Mouse (Mus musculus) midbrain, embryonic 14.5 days (tissue): ENCODE measurements around the gene Hrh2. TPM values are rescaled to one million over a fixed set of nuclear protein-coding genes. Genes with fewer than 3 reads are reported as not detected.

ENCODE experiments used
- ATAC-seq: fragments of 200-750 bp; cut with Nextera tagmentation; 2 replicates; pipeline ENCODE4 v1.8.0; 2017; ENCODE audit warnings: moderate number of reproducible peaks, moderate library complexity; ENCODE audit not compliant: low FRiP score, low TSS enrichment
- DNase-seq: peaks from one replicate; pipeline ENCODE4 v3.0.0-alpha.2; 2015
- H3K27ac ChIP-seq: fragments of 300-500 bp; sonication (generic); replicated peaks from 2 replicates; pipeline ENCODE4 v1.5.1; 2014; ENCODE audit warnings: mild to moderate bottlenecking, low read depth, low read length, moderate library complexity
- H3K27me3 ChIP-seq: fragments of 300-500 bp; sonication (generic); 2 replicates; pipeline ENCODE4 v1.6.1; 2014; ENCODE audit warnings: low read length, control low read depth, mixed read lengths; ENCODE audit not compliant: control insufficient read depth, insufficient read depth
- H3K36me3 ChIP-seq: fragments of 300-500 bp; sonication (generic); 2 replicates; pipeline ENCODE4 v1.6.1; 2014; ENCODE audit warnings: low read length, control low read depth; ENCODE audit not compliant: control insufficient read depth, insufficient read depth
- H3K4me1 ChIP-seq: fragments of 300-500 bp; sonication (generic); 2 replicates; pipeline ENCODE4 v1.6.1; 2014; ENCODE audit warnings: mild to moderate bottlenecking, antibody characterized with exemption, low read length, control low read depth; ENCODE audit not compliant: control insufficient read depth, insufficient read depth
- H3K4me2 ChIP-seq: fragments of 300-500 bp; sonication (generic); 2 replicates; pipeline ENCODE4 v1.6.1; 2014; ENCODE audit warnings: mild to moderate bottlenecking, low read length, moderate library complexity
- H3K4me3 ChIP-seq: fragments of 300-500 bp; sonication (generic); replicated peaks from 2 replicates; pipeline ENCODE4 v1.5.1; 2014; ENCODE audit warnings: low read depth, low read length
- H3K9ac ChIP-seq: fragments of 300-500 bp; sonication (generic); replicated peaks from 2 replicates; pipeline ENCODE4 v1.6.1; 2014; ENCODE audit warnings: mild to moderate bottlenecking, low read length, moderate library complexity
- H3K9me3 ChIP-seq: fragments of 300-500 bp; sonication (generic); 2 replicates; pipeline ENCODE4 v1.6.1; 2016; ENCODE audit warnings: low read length, control low read depth, mixed read lengths; ENCODE audit not compliant: control insufficient read depth
- WGBS: fragments of 180-500 bp; shearing (Covaris S2); extraction: QIAGEN DNeasy Blood & Tissue Kit; methylation state at CpG from one replicate; pipeline ENCODE4 v1.1.7; 2014; 5-methylcytosine and 5-hydroxymethylcytosine counted together
- polyA plus RNA-seq: library from polyadenylated mRNA; unstranded; fragments of >200 nt; fragmentation: Nextera tagmentation; extraction: Ambion mirVana; gene quantifications from 2 replicates; pipeline ENCODE4 v1.2.1, GENCODE M21; 2014

Gene Hrh2
- polyA plus RNA-seq, 1 experiment from 2014 or later: 0.63 TPM

DNA sequence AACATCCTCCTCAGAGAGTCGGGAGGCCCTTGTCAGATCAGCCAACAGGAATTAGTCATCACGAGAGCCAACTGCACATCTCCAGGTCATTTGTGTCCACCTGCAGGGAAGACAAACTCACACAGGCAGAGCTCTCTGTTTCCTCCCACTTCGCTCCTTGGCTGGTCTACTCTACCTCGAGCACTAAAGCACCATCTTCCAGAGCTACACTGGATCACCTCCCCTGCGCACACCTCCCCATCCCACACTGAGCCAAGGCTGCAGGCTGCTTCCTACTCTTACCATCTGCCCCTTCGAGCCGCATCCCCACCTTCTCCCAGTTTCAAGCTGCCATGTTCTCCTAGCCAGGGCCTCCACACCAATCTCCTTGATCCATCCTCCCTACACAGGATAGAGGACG lies 77.7 kb downstream of the Hrh2 start:
- no peak for DNase-seq
- H3K9ac ChIP-seq: no peak overlapping the region
- 72% methylated on average over 8 of the region's 8 CpGs for WGBS
- H3K27ac ChIP-seq: no peak overlapping the region
- no peak for ATAC-seq
- H3K36me3 ChIP-seq: no peaks in the 10 kb centered on the region
- H3K9me3 ChIP-seq: no peaks in the 10 kb centered on the region
- no peaks in the 10 kb centered on the region for H3K27me3 ChIP-seq
- H3K4me2 ChIP-seq: no peak overlapping the region
- H3K4me1 ChIP-seq: peaks cover 16% of the 10 kb centered on the region
- H3K4me3 ChIP-seq: no peak overlapping the region

DNA sequence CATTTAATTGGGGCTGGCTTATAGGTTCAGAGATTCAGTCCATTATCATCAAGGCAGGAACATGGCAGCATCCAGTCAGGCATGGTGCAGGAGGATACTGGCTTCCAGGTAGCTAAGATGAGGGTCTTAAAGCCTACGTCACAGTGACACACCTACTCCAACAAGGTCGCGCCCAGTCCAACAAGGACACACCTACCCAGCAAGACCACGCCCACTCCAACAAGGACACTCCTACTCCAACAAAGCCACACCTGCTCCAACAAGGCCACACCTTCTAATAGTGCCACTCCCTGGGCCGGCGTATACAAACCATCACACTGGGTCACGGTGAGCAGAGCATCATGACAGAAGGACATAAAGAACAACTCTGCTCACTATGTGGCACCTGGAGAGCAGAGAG lies 80.1 kb downstream of the Hrh2 start:
- no peak overlapping the region for H3K4me2 ChIP-seq
- H3K4me1 ChIP-seq: peaks cover 4% of the 10 kb centered on the region
- ATAC-seq: no peak
- no peak for DNase-seq
- no peaks in the 10 kb centered on the region for H3K27me3 ChIP-seq
- no peak overlapping the region for H3K9ac ChIP-seq
- no peaks in the 10 kb centered on the region for H3K9me3 ChIP-seq
- 92% methylated on average over 7 of the region's 7 CpGs for WGBS
- no peak overlapping the region for H3K4me3 ChIP-seq
- no peak overlapping the region for H3K27ac ChIP-seq
- no peaks in the 10 kb centered on the region for H3K36me3 ChIP-seq

DNA sequence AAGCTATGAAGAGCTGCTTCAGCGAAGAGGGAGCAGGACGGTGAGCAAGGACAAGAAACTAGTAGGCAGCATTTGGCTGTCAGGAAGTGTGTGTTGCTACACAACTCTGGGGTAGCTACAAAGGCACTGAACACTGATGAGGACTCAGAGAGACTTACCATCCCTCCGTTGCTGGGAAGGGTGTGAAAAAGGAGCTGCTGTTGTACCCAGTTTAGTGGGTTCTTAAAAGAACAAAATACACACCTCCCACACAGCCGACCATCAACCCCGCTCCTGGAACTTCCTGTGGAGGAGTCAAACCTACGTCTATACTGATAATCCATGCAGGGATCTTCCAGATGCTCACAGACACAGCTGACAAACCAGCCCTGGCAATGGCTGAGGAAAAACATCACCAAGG lies 85.5 kb downstream of the Hrh2 start:
- no peak overlapping the region for H3K27ac ChIP-seq
- no peak overlapping the region for H3K4me2 ChIP-seq
- no peaks in the 10 kb centered on the region for H3K9me3 ChIP-seq
- no peaks in the 10 kb centered on the region for H3K27me3 ChIP-seq
- ATAC-seq (no peak), DNase-seq (no peak)
- H3K9ac ChIP-seq: no peak overlapping the region
- 91% methylated on average over 6 of the region's 6 CpGs for WGBS
- no peaks in the 10 kb centered on the region for H3K36me3 ChIP-seq
- no peak overlapping the region for H3K4me3 ChIP-seq
- peaks cover 11% of the 10 kb centered on the region for H3K4me1 ChIP-seq

DNA sequence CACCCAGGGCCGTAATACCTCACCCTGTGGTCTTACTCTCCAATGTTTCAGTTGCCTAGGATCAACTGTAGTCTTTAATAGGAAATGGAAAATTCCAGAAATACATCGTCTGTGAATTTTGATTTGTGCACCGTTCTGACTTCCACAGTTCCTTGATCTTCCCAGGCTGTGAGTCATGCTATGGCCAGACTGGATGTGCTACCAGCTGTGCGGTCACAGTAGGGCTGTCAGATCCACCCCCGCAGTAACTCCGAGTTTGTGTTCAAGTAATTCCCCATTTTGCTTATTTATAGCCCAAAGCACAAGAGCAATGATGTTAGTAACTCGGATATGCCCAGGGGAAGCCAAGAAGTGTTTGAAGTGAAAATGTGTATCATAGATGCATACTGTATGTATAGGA lies 88.4 kb downstream of the Hrh2 start:
- DNase-seq: no peak
- ATAC-seq: no peak
- no peaks in the 10 kb centered on the region for H3K36me3 ChIP-seq
- peaks cover 21% of the 10 kb centered on the region for H3K4me1 ChIP-seq
- no peak overlapping the region for H3K9ac ChIP-seq
- H3K4me3 ChIP-seq: no peak overlapping the region
- H3K27ac ChIP-seq: no peak overlapping the region
- H3K27me3 ChIP-seq: no peaks in the 10 kb centered on the region
- 84% methylated on average over 7 of the region's 7 CpGs for WGBS
- H3K4me2 ChIP-seq: no peak overlapping the region
- no peaks in the 10 kb centered on the region for H3K9me3 ChIP-seq

DNA sequence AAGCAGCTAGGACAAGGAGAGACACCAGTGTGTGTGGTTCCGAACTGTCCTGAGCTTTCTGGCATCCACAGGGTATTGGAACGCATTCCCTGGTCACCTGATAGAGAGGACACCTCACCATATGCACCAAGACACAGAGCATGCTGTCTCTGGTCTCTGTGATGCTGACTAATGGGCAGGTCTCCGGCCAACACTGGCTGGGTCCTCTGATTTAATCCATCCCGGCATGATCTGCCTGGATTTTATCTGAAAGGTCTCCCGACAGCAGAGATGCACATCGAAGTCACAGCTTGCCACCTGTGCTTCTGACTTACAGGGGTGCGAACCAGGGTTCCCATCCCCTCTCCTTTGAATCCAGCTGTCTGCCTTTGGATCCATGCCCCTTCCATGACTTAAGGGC lies 89.2 kb downstream of the Hrh2 start:
- 67% methylated on average over 7 of the region's 7 CpGs for WGBS
- Histone ChIP-seq H3K9ac (no peak overlapping the region), H3K4me2 (no peak overlapping the region), H3K27ac (0 out of 2 replicates have a peak overlapping the region, but pooled peaks have one; percentile 38), H3K4me3 (no peak overlapping the region), H3K36me3 (no peaks in the 10 kb centered on the region), H3K4me1 (peaks cover 21% of the 10 kb centered on the region), H3K9me3 (no peaks in the 10 kb centered on the region), H3K27me3 (no peaks in the 10 kb centered on the region)
- DNase-seq (no peak), ATAC-seq (no peak)

DNA sequence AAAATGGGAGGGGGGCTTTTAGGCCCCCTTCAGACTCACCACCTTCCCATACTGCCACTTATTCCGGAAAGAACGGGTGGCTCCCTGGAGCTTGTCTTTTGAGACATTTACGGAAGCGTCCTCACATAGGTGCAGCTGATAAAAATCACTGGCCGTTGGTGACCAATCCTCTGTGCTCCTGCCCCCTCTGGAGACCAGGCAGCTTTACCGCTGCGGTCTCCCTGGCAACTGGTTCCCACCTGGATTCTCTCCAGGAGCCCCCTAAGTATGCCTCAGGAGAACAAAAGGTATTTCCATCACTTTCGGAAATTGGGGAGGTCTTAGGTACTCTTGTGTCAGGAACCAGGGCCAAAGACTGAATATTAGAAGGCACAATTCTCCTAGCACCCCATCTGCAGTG lies 89.7 kb downstream of the Hrh2 start:
- DNase-seq (peak; percentile 46), ATAC-seq (no peak)
- Histone ChIP-seq H3K4me2 (no peak overlapping the region), H3K27ac (peak overlapping the region; percentile 38; the same call in 1 of the 2 replicates), H3K36me3 (no peaks in the 10 kb centered on the region), H3K9ac (no peak overlapping the region; the same call in 1 of the 2 replicates), H3K9me3 (no peaks in the 10 kb centered on the region), H3K27me3 (no peaks in the 10 kb centered on the region), H3K4me3 (no peak overlapping the region), H3K4me1 (peaks cover 21% of the 10 kb centered on the region)
- WGBS: 18% methylated on average over 8 of the region's 8 CpGs

DNA sequence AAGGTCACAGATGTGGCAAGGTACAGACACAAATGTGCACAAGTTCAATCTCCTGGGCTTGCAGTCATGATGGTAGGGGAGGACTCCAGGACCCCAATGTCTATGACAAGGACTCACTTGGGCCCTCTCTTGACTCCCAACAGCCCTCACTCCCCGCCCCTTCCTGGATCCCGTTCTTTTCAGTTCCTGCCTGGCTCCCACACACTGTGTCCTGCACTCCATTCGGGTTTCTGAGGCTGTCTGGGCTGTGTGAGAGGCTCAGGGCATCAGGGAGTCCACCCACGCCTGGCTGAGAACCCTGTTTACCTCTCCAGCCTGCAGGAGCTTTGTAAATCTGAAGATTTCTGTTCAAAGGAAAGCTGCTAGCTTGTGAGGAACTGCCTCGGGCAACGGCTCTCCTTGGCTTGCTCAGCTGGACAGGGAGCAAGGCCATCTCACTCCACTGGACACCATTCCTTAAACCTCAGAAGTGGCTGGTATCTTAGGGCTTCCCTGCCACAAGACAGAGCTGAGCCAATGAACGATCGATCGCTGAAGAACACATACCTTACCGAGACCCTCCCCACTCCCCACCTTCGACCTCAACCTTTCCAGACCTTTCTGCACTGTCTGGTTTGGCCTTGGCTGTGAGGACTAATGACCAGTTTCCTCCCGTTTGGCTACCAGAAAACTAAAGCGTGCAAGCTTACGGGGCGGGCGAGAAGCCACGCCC lies 90.4 kb downstream of the Hrh2 start:
- Histone ChIP-seq H3K4me1 (peaks cover 21% of the 10 kb centered on the region), H3K36me3 (no peaks in the 10 kb centered on the region), H3K27ac (peak overlapping the region; percentile 37; the same call in 1 of the 2 replicates), H3K27me3 (no peaks in the 10 kb centered on the region), H3K4me2 (peak overlapping the region; percentile 42), H3K9ac (0 out of 2 replicates have a peak overlapping the region, but pooled peaks have one; percentile 20), H3K9me3 (no peaks in the 10 kb centered on the region), H3K4me3 (no peak overlapping the region; the same call in 1 of the 2 replicates)
- 18% methylated on average over 17 of the region's 17 CpGs for WGBS
- no peak for ATAC-seq
- DNase-seq: peak; percentile 47

DNA sequence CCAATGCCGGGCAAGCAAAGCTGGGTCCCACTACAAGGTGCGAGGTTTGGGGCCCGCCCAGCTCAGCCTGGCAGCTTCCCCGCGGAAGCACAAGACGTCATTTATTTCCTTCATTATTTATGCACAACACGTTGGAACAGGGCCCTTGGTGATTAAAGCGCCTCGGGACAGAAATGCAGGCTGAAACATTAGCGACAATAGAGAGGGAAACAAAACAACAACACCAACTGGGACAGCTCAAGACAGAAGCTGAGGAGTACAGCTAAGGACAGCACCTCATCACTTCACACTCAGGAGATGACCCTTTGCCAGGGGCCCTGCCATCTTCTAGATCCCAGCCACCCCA lies 90.9 kb downstream of the Hrh2 start:
- Histone ChIP-seq H3K36me3 (no peaks in the 10 kb centered on the region), H3K4me3 (no peak overlapping the region; the same call in 1 of the 2 replicates), H3K9me3 (no peaks in the 10 kb centered on the region), H3K4me1 (peaks cover 21% of the 10 kb centered on the region), H3K4me2 (peak overlapping the region; percentile 42), H3K27ac (peak overlapping the region; percentile 21; the same call in 1 of the 2 replicates), H3K9ac (0 out of 2 replicates have a peak overlapping the region, but pooled peaks have one; percentile 20), H3K27me3 (no peaks in the 10 kb centered on the region)
- 5% methylated on average over 10 of the region's 10 CpGs for WGBS
- DNase-seq (peak; percentile 75), ATAC-seq (peak; percentile 50; the same call in 1 of the 2 replicates)
